Mouse (Mus musculus) liver, embryonic 16.5 days (tissue): ENCODE data around the gene Klc4. TPM values are rescaled to one million over a fixed set of nuclear protein-coding genes. Genes with fewer than 3 reads are reported as not detected.
A peak's percentile ranks its signal among the peaks of the same experiment; 100 is the strongest.

ENCODE experiments used
- ATAC-seq: fragments of 200-750 bp; cut with Nextera tagmentation; 2 replicates; pipeline ENCODE4 v1.8.0; 2017; ENCODE audit warnings: low read depth, mild to moderate bottlenecking, moderate number of reproducible peaks, moderate library complexity
- H3K27ac ChIP-seq: fragments of 300-500 bp; sonication (generic); 2 replicates; pipeline ENCODE4 v1.5.1; 2014; ENCODE audit warnings: mild to moderate bottlenecking, low read length
- H3K27me3 ChIP-seq: fragments of 300-500 bp; sonication (generic); 2 replicates; pipeline ENCODE4 v1.6.1; 2014; ENCODE audit warnings: low read depth, low read length, mixed read lengths; ENCODE audit not compliant: control insufficient read depth, insufficient read depth
- H3K36me3 ChIP-seq: fragments of 300-500 bp; sonication (generic); 2 replicates; pipeline ENCODE4 v1.6.1; 2014; ENCODE audit warnings: mild to moderate bottlenecking; ENCODE audit not compliant: control insufficient read depth, insufficient read depth
- H3K4me1 ChIP-seq: fragments of 300-500 bp; sonication (generic); 2 replicates; pipeline ENCODE4 v1.6.1; 2014; ENCODE audit warnings: low read depth, low read length, mixed read lengths; ENCODE audit not compliant: control insufficient read depth
- H3K4me2 ChIP-seq: fragments of 300-500 bp; sonication (generic); 2 replicates; pipeline ENCODE4 v1.6.1; 2014; ENCODE audit warnings: low read depth, low read length, mixed read lengths
- H3K4me3 ChIP-seq: fragments of 300-500 bp; sonication (generic); 2 replicates; pipeline ENCODE4 v1.5.1; 2014; ENCODE audit warnings: low read depth, mild to moderate bottlenecking, low read length
- H3K9ac ChIP-seq: fragments of 300-500 bp; sonication (generic); 2 replicates; pipeline ENCODE4 v1.6.1; 2014; ENCODE audit warnings: low read depth, low read length
- H3K9me3 ChIP-seq: fragments of 300-500 bp; sonication (generic); replicated peaks from 2 replicates; pipeline ENCODE4 v1.6.1; 2016; ENCODE audit warnings: low read length; ENCODE audit not compliant: control insufficient read depth
- WGBS: fragments of 180-500 bp; shearing (Covaris S2); extraction: QIAGEN DNeasy Blood & Tissue Kit; methylation state at CpG from one replicate; pipeline ENCODE4 v1.1.7; 2014; ENCODE audit not compliant: insufficient replicate concordance; 5-methylcytosine and 5-hydroxymethylcytosine counted together
- polyA plus RNA-seq: library from polyadenylated mRNA; unstranded; fragments of >200 nt; fragmentation: Nextera tagmentation; extraction: Ambion mirVana; gene quantifications from 2 replicates; pipeline ENCODE4 v1.2.1, GENCODE M21; 2015

Klc4 gene
- polyA plus RNA-seq, 1 experiment from 2014 or later = 12.2 TPM

DNA sequence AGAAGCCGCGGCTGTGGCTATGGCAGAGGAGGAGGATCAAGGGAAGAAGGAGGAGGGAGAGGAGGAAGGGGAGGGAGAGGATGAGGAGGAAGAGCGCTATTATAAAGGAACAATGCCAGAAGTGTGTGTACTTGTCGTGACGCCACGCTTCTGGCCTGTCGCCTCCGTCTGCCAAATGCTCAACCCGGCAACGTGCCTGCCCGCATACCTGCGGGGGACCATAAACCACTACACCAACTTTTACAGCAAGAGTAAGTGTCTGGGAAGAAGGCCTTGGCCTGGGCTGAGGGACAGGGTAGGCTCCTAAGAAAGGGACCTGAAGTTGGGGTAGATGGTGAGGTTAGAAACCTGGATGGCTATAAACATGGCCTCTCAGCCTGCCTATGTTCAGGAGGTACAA lies 16.2 kb upstream of the Klc4 start:
- Histone ChIP-seq H3K36me3 (peaks cover 8% of the 10 kb centered on the region), H3K27ac (no peak overlapping the region), H3K9me3 (no peaks in the 10 kb centered on the region), H3K27me3 (no peaks in the 10 kb centered on the region), H3K9ac (no peak overlapping the region), H3K4me1 (no peaks in the 10 kb centered on the region), H3K4me2 (no peak overlapping the region), H3K4me3 (no peak overlapping the region)
- no peak for ATAC-seq
- WGBS = 83% methylated on average over 12 of the region's 12 CpGs

GRCm38 (mm10) chr17:46661351-46661750 lies 15.5 kb upstream of the Klc4 start:
- Histone ChIP-seq H3K27me3 (no peaks in the 10 kb centered on the region), H3K9ac (no peak overlapping the region), H3K27ac (no peak overlapping the region), H3K9me3 (no peaks in the 10 kb centered on the region), H3K36me3 (peaks cover 8% of the 10 kb centered on the region), H3K4me3 (no peak overlapping the region), H3K4me2 (no peak overlapping the region), H3K4me1 (no peaks in the 10 kb centered on the region; the same call in 1 of the 2 replicates)
- no peak for ATAC-seq
- 81% methylated on average over 9 of the region's 9 CpGs for WGBS

- H3K27ac ChIP-seq = no peak overlapping the region
- H3K9me3 ChIP-seq = no peaks in the 10 kb centered on the region
- H3K4me2 ChIP-seq = no peak overlapping the region
- 68% methylated on average over 6 of the region's 6 CpGs for WGBS
- no peak for ATAC-seq
- peaks cover 13% of the 10 kb centered on the region for H3K36me3 ChIP-seq
- H3K9ac ChIP-seq = no peak overlapping the region
- H3K4me1 ChIP-seq = peaks cover 13% of the 10 kb centered on the region
- H3K4me3 ChIP-seq = no peak overlapping the region
- no peaks in the 10 kb centered on the region for H3K27me3 ChIP-seq
These were observed 10.2 kb upstream of the Klc4 start for GRCm38 (mm10) chr17:46656054-46656453.

- Histone ChIP-seq H3K27me3 (no peaks in the 10 kb centered on the region), H3K4me1 (peaks cover 28% of the 10 kb centered on the region), H3K4me3 (peak overlapping the region; percentile 71), H3K36me3 (peaks cover 9% of the 10 kb centered on the region), H3K9ac (peak overlapping the region; percentile 77; the same call in 1 of the 2 replicates), H3K4me2 (peak overlapping the region; percentile 87; the same call in 1 of the 2 replicates), H3K27ac (no peak overlapping the region), H3K9me3 (no peaks in the 10 kb centered on the region)
- WGBS = 65% methylated on average over 20 of the region's 20 CpGs
- no peak for ATAC-seq
These were observed 6.1 kb upstream of the Klc4 start for GRCm38 (mm10) chr17:46651755-46652547.

DNA sequence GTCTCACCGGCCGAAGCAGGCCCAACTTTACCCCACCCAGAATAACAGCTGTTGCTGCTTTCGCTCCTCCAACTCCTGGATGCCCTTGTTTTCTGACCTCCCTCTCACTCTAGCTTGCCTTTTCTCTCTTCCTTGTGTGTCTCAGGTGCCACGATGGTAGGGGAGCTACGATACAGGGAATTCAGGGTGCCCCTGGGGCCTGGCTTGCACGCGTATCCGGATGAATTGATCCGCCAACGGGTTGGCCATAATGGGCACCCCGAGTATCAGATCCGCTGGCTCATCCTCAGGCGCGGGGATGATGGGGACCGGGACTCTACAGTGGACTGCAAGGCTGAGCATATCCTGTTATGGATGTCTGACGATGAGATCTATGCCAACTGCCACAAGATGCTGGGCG lies 5.5 kb upstream of the Klc4 start:
- H3K27ac ChIP-seq = peak overlapping the region; percentile 75; the same call in 1 of the 2 replicates
- peak overlapping the region; percentile 71 for H3K4me3 ChIP-seq
- 70% methylated on average over 17 of the region's 17 CpGs for WGBS
- no peaks in the 10 kb centered on the region for H3K9me3 ChIP-seq
- peaks cover 34% of the 10 kb centered on the region for H3K4me1 ChIP-seq
- peaks cover 9% of the 10 kb centered on the region for H3K36me3 ChIP-seq
- no peak for ATAC-seq
- peak overlapping the region; percentile 87 for H3K4me2 ChIP-seq
- H3K9ac ChIP-seq = peak overlapping the region; percentile 77
- no peaks in the 10 kb centered on the region for H3K27me3 ChIP-seq

GRCm38 (mm10) chr17:46650232-46651031 lies 4.6 kb upstream of the Klc4 start, which contains the start of gene Cul7:
Cul7 (plus strand) TSS chr17:46650337.
- H3K36me3 ChIP-seq = peaks cover 8% of the 10 kb centered on the region
- ATAC-seq = peak; percentile 83
- no peaks in the 10 kb centered on the region for H3K27me3 ChIP-seq
- peak within 1 kb of the TSS; percentile 75 for H3K27ac ChIP-seq
- H3K9me3 ChIP-seq = no peaks in the 10 kb centered on the region
- under 1% methylated on average over 51 of the region's 58 CpGs for WGBS
- peak within 1 kb of the TSS; percentile 87 for H3K4me2 ChIP-seq
- H3K4me1 ChIP-seq = peaks cover 32% of the 10 kb centered on the region
- peak within 1 kb of the TSS; percentile 71 for H3K4me3 ChIP-seq
- peak within 1 kb of the TSS; percentile 77 for H3K9ac ChIP-seq

- Histone ChIP-seq H3K27ac (peak overlapping the region; percentile 75), H3K9ac (peak overlapping the region; percentile 77), H3K27me3 (no peaks in the 10 kb centered on the region), H3K4me2 (peak overlapping the region; percentile 87), H3K9me3 (no peaks in the 10 kb centered on the region), H3K36me3 (peaks cover 7% of the 10 kb centered on the region), H3K4me1 (peaks cover 38% of the 10 kb centered on the region), H3K4me3 (peak overlapping the region; percentile 71)
- ATAC-seq = no peak
- WGBS = 22% methylated on average over 15 of the region's 15 CpGs
These were observed 4.0 kb upstream of the Klc4 start for GRCm38 (mm10) chr17:46649811-46650210.

- Histone ChIP-seq H3K4me2 (no peak overlapping the region), H3K27me3 (no peaks in the 10 kb centered on the region), H3K4me1 (peaks cover 45% of the 10 kb centered on the region), H3K9me3 (no peaks in the 10 kb centered on the region), H3K9ac (no peak overlapping the region), H3K27ac (no peak overlapping the region), H3K36me3 (peaks cover 2% of the 10 kb centered on the region; the same call in 1 of the 2 replicates), H3K4me3 (no peak overlapping the region)
- ATAC-seq = no peak
- WGBS = 81% methylated on average over 9 of the region's 9 CpGs
These were observed 2.6 kb upstream of the Klc4 start for GRCm38 (mm10) chr17:46648436-46648835.
